Mouse (Mus musculus): ENCODE results near the gene Trip10. TPM values are rescaled to one million over a fixed set of nuclear protein-coding genes. Genes with fewer than 3 reads are reported as not detected.
A peak's percentile ranks its signal among the peaks of the same experiment; 100 is the strongest.

The Trip10 gene
- total and polyA plus RNA-seq, 3 experiments: 9.8 to 22.0 (median 16.3) TPM

GRCm38 (mm10) chr17:57264972-57265945, 16.0 kb downstream of the Trip10 start:
- H3K27me3 ChIP-seq (ENCODE audit: insufficient read depth, low read length): peaks cover 25% of the 10 kb centered on the region
- peaks cover 26% of the 10 kb centered on the region for H3K4me1 ChIP-seq (ENCODE audit: insufficient read depth, low read depth, low read length)
- no peak overlapping the region for H3K4me3 ChIP-seq (ENCODE audit: low read depth, low read length)
- TF ChIP-seq POLR2AphosphoS5 (IDR thresholded peaks at IDR 0.05; ENCODE audit: insufficient replicate concordance, low read depth, low read length) (no peak), GATA1 (IDR thresholded peaks at IDR 0.05; ENCODE audit: borderline replicate concordance, low read length) (no peak), CTCF (IDR thresholded peaks at IDR 0.05; ENCODE audit: low read depth, low read length) (no peak), TAL1 (conservative IDR thresholded peaks at IDR 0.05; ENCODE audit: low read depth, low read length) (no peak), GATA2 (IDR thresholded peaks at IDR 0.05; ENCODE audit: borderline replicate concordance, low read depth, low read length) (no peak)
- H3K36me3 ChIP-seq (replicated peaks): peaks cover 43% of the 10 kb centered on the region
- DNase-seq (ENCODE audit: low spot score) (no peak), ATAC-seq (ENCODE audit: extremely low read depth, insufficient number of reproducible peaks, low FRiP score, poor library complexity, severe bottlenecking) (peak; percentile 64)
- H3K9me3 ChIP-seq (replicated peaks): no peaks in the 10 kb centered on the region

GRCm38 (mm10) chr17:57267556-57268126, 18.4 kb downstream of the Trip10 start:
- no peaks in the 10 kb centered on the region for H3K9me3 ChIP-seq (replicated peaks)
- peaks cover 16% of the 10 kb centered on the region for H3K4me1 ChIP-seq (ENCODE audit: insufficient read depth, low read depth, low read length)
- no peak for TF ChIP-seq CTCF (IDR thresholded peaks at IDR 0.05; ENCODE audit: low read depth, low read length)
- TF ChIP-seq GATA2 (IDR thresholded peaks at IDR 0.05; ENCODE audit: borderline replicate concordance, low read depth, low read length): no peak
- TF ChIP-seq TAL1 (conservative IDR thresholded peaks at IDR 0.05; ENCODE audit: low read depth, low read length): no peak
- TF ChIP-seq POLR2AphosphoS5 (IDR thresholded peaks at IDR 0.05; ENCODE audit: insufficient replicate concordance, low read depth, low read length): no peak
- no peak for TF ChIP-seq GATA1 (IDR thresholded peaks at IDR 0.05; ENCODE audit: borderline replicate concordance, low read length)
- no peak overlapping the region for H3K4me3 ChIP-seq (ENCODE audit: low read depth, low read length)
- ATAC-seq (ENCODE audit: extremely low read depth, insufficient number of reproducible peaks, low FRiP score, poor library complexity, severe bottlenecking) (no peak), DNase-seq (ENCODE audit: low spot score) (no peak)
- peaks cover 43% of the 10 kb centered on the region for H3K27me3 ChIP-seq (ENCODE audit: insufficient read depth, low read length)
- peaks cover 20% of the 10 kb centered on the region for H3K36me3 ChIP-seq (replicated peaks)

- ATAC-seq (ENCODE audit: extremely low read depth, insufficient number of reproducible peaks, low FRiP score, poor library complexity, severe bottlenecking): no peak
- no peak for DNase-seq (ENCODE audit: low spot score)
Observed at GRCm38 (mm10) chr17:57271301-57271700, 22.0 kb downstream of the Trip10 start.

GRCm38 (mm10) chr17:57273846-57274245, 24.6 kb downstream of the Trip10 start:
- no peak overlapping the region for H3K4me3 ChIP-seq (ENCODE audit: low read depth, low read length)
- TF ChIP-seq GATA1 (IDR thresholded peaks at IDR 0.05; ENCODE audit: borderline replicate concordance, low read length): no peak
- no peak for TF ChIP-seq CTCF (IDR thresholded peaks at IDR 0.05; ENCODE audit: low read depth, low read length)
- TF ChIP-seq GATA2 (IDR thresholded peaks at IDR 0.05; ENCODE audit: borderline replicate concordance, low read depth, low read length): no peak
- no peak for TF ChIP-seq TAL1 (conservative IDR thresholded peaks at IDR 0.05; ENCODE audit: low read depth, low read length)
- no peak for TF ChIP-seq POLR2AphosphoS5 (IDR thresholded peaks at IDR 0.05; ENCODE audit: insufficient replicate concordance, low read depth, low read length)
- H3K27me3 ChIP-seq (ENCODE audit: insufficient read depth, low read length): peaks cover 52% of the 10 kb centered on the region
- ATAC-seq (ENCODE audit: extremely low read depth, insufficient number of reproducible peaks, low FRiP score, poor library complexity, severe bottlenecking): no peak
- H3K4me1 ChIP-seq (ENCODE audit: insufficient read depth, low read depth, low read length): peaks cover 39% of the 10 kb centered on the region
- no peaks in the 10 kb centered on the region for H3K9me3 ChIP-seq (replicated peaks)
- DNase-seq (ENCODE audit: low spot score): no peak
- no peaks in the 10 kb centered on the region for H3K36me3 ChIP-seq (replicated peaks)

More at GRCm38 (mm10) chr17:57271301-57271700, 22.0 kb downstream of the Trip10 start:
- no peaks in the 10 kb centered on the region for H3K36me3 ChIP-seq (replicated peaks)
- no peak overlapping the region for H3K4me3 ChIP-seq (ENCODE audit: low read depth, low read length)
- TF ChIP-seq GATA2 (IDR thresholded peaks at IDR 0.05; ENCODE audit: borderline replicate concordance, low read depth, low read length) (no peak), POLR2AphosphoS5 (IDR thresholded peaks at IDR 0.05; ENCODE audit: insufficient replicate concordance, low read depth, low read length) (no peak), GATA1 (IDR thresholded peaks at IDR 0.05; ENCODE audit: borderline replicate concordance, low read length) (no peak), CTCF (IDR thresholded peaks at IDR 0.05; ENCODE audit: low read depth, low read length) (no peak), TAL1 (conservative IDR thresholded peaks at IDR 0.05; ENCODE audit: low read depth, low read length) (no peak)
- peaks cover 17% of the 10 kb centered on the region for H3K4me1 ChIP-seq (ENCODE audit: insufficient read depth, low read depth, low read length)
- H3K27me3 ChIP-seq (ENCODE audit: insufficient read depth, low read length): peaks cover 64% of the 10 kb centered on the region
- H3K9me3 ChIP-seq (replicated peaks): no peaks in the 10 kb centered on the region

- no peaks in the 10 kb centered on the region for H3K36me3 ChIP-seq (replicated peaks)
- H3K4me1 ChIP-seq (ENCODE audit: insufficient read depth, low read depth, low read length): peaks cover 48% of the 10 kb centered on the region
- H3K27me3 ChIP-seq (ENCODE audit: insufficient read depth, low read length): peaks cover 43% of the 10 kb centered on the region
- ATAC-seq (ENCODE audit: extremely low read depth, insufficient number of reproducible peaks, low FRiP score, poor library complexity, severe bottlenecking) (no peak), DNase-seq (ENCODE audit: low spot score) (no peak)
- H3K9me3 ChIP-seq (replicated peaks): no peaks in the 10 kb centered on the region
- no peak overlapping the region for H3K4me3 ChIP-seq (ENCODE audit: low read depth, low read length)
- TF ChIP-seq POLR2AphosphoS5 (IDR thresholded peaks at IDR 0.05; ENCODE audit: insufficient replicate concordance, low read depth, low read length) (no peak), GATA1 (IDR thresholded peaks at IDR 0.05; ENCODE audit: borderline replicate concordance, low read length) (no peak), GATA2 (IDR thresholded peaks at IDR 0.05; ENCODE audit: borderline replicate concordance, low read depth, low read length) (no peak), CTCF (IDR thresholded peaks at IDR 0.05; ENCODE audit: low read depth, low read length) (no peak), TAL1 (conservative IDR thresholded peaks at IDR 0.05; ENCODE audit: low read depth, low read length) (no peak)
Observed at GRCm38 (mm10) chr17:57274686-57275085, 25.4 kb downstream of the Trip10 start.
